Mouse (Mus musculus) heart, adult 2 months (tissue): ENCODE measurements around the gene Zic4.

ENCODE experiments used
- CTCF ChIP-seq: fragments of 200-600 bp; IDR thresholded peaks from 2 replicates; pipeline ENCODE4 v1.8.1; 2022; ENCODE audit warnings: antibody characterized with exemption, mild to moderate bottlenecking, moderate library complexity
- POLR2A ChIP-seq: fragments of 200-500 bp; IDR thresholded peaks from 2 replicates; pipeline ENCODE4 v1.6.1; 2011; ENCODE audit warnings: mild to moderate bottlenecking, low read depth, low read length, control low read depth; ENCODE audit not compliant: insufficient read depth

GRCm38 (mm10) chr9:91384693-91385560, 22.7 kb downstream of the Zic4 start:
- no peak for TF ChIP-seq CTCF
- no peak for TF ChIP-seq POLR2A
